Mouse (Mus musculus) brain, adult 2 months (tissue): ENCODE measurements around the gene Sys1.
A peak's percentile ranks its signal among the peaks of the same experiment; 100 is the strongest.

Experiments used
- DNase-seq: peaks from one replicate; pipeline ENCODE4 v3.0.0; 2011; ENCODE audit warnings: low read depth, low spot score

Sys1 gene

DNA sequence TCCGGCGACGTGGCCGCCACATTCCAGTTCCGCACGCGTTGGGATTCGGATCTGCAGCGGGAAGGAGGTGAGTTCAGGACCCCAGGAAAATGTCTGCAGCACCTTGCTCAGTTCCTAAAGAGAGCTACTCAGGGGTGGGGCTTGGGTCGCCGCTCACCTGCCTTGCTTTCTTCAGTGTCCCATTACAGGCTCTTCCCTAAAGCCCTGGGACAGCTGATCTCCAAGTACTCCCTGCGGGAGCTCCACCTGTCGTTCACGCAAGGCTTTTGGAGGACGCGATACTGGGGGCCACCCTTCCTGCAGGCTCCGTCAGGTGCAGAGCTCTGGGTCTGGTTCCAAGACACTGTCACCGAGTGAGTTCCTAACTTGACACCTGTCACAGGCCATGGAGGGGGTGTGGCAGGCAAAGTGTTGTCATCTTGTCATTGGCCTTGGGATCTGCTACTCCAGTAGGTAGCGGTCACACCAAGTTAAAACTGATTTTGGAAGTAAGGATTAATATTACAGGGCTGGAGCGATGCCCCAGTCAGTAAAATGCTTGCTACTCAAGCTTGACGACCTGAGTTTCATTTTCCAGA is 41.0 kb downstream of the Sys1 start:
- DNase-seq, result no peak

DNA sequence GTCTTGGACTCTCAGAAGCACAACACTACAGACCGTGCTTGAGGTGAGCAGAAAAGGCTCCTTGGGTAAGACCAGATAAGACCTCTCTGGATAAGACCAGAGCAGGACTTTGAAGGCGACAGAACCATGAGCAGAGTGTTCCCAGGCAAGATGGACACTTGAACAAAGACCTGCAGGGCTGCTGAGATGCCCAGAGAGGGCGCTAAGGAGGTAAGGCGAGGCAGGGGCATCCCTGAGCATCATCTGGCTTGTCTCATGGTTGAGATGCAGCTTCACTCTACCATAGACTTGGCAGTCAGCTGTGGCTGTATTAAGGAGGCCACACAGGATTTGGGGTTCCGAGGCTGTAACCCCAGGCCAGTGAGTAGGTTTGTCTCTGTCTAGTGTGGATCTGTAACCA is 42.6 kb downstream of the Sys1 start:
- DNase-seq, result no peak

- DNase-seq, result no peak
Measured at GRCm38 (mm10) chr2:164500511-164500910, 43.7 kb downstream of the Sys1 start.

GRCm38 (mm10) chr2:164504919-164505318 is 48.2 kb downstream of the Sys1 start:
- DNase-seq, result no peak

DNA sequence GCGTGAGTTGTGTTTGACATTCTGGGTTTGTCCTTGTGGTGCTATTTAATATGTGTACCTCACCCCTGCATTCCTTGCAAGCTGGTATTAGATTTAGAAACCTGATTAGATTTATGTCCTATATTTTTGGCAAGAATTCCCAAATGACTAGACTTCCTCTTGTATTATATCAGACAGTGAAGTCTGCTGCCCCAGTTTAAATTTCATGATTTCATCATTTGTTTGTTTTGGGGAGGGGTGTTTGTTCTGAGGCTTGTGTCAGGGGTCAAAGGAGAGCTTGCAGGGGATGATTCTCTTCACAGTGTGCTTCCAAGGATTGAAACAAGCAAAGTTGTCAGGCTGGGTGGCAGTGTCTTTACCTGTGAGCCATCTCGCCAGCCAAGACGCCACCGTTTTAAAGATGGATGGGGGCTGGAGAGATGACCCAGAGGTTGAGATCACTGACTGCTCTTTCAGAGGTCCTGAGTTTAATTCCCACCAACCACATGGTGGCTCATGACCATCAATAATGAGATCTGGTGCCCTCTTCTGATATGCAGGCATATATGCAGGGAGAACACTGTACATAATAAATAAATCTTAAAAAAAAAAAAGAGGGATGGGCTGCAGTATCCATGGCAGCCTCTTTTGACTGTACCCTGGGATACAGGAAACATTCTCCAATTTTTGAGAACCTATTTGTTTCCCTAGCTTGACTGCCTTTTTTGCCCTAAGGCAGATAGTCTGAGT is 49.0 kb downstream of the Sys1 start:
- DNase-seq, result no peak

GRCm38 (mm10) chr2:164507811-164508210 is 51.0 kb downstream of the Sys1 start:
- DNase-seq, result no peak

GRCm38 (mm10) chr2:164510621-164511190 is 53.9 kb downstream of the Sys1 start:
- no peak for DNase-seq

DNA sequence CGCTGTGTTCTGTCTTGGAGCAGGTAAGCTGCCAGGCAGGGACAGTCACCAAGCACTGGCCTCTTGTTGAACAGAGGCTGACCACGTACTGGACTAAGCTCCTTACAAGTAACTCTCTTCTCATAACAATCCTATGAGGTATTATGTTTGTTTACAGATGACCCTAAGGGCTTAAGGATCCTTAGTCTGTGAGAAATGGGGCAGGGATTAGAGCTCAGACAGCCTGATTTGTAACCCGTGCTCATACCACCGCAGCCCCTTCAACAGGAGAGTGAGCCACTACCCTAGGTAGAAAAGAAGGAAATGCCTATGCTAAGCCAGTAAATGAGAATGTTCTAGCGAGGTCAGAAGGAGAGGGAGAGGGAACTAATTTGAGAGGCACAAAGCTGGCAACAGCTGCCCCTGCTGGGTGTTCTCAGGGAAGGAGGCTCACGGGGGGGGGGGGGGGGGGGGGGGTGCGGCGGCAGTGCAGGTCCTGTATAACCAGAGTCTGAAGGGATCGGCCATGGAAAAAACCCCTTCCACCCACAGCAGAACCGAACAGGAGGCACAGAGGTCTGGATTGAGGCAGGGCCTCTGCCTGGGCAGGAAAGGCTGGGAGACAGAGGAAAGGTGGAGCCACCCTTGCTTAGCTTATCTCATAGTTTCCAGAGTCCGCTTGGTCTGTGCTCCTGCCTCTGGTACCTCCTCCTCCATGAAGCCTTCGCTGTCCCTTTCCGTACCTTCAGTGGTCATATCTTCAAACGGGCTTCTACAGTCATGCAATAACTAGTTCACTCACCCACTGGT is 55.6 kb downstream of the Sys1 start:
- no peak for DNase-seq

GRCm38 (mm10) chr2:164513389-164513788 is 56.6 kb downstream of the Sys1 start:
- DNase-seq, result no peak

DNA sequence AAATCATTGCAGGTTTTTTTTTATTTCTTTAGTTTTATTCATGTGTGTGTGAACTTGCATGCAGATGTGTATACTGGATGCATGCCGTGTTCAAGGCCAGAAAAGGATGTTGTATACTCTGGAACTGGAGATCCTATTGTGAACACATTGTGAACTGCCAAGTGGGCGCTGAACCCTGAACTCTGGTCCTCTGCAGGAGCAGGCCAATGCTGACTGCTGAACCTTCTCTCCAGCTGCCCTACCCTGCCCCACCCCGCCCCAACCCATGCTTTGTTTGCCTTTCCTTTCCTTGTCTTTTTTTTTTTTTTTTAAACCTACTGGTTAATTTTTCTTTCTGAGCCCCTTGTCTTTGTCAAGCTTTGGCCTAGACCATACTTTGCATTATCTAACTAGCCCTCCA is 58.2 kb downstream of the Sys1 start:
- no peak for DNase-seq

GRCm38 (mm10) chr2:164515897-164516296 is 59.1 kb downstream of the Sys1 start:
- peak; percentile 92 for DNase-seq

GRCm38 (mm10) chr2:164516592-164516991 is 59.8 kb downstream of the Sys1 start:
- no peak for DNase-seq

DNA sequence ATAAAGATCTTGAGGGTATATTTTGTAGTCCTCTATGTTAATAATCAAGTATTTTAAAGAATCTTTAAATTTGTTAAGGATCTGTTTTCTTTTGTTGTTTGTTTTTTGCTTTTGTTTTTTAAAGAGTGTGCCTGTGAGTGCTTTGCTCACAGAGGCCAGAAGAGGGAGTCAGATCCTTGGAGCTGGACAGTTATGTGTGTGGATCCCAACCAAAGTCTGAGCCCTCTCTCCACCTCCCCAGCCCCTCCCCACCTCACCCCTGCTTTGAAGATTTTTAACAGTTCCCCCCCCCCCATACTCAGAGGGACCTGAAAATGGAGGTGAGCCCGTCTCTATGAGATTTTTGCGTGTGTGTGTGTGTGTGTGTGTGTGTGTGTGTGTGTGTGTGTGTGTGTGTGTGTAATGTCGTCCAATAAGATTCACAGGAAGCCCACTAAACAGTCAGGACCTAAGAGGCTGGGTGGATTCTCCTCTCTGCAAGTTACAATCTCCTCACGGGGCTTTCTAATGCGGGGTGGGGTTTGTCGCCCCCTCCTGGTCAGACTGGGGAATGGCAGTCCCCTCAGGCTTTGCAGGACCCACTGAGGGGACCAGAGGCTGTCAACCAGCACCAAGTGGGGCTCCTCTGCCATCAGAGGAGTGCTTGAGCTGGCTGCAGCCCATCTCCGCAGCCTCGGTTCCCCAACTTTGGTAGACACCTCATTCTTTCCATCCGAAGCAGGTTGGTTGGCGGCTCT is 60.9 kb downstream of the Sys1 start:
- peak; percentile 61 for DNase-seq

DNA sequence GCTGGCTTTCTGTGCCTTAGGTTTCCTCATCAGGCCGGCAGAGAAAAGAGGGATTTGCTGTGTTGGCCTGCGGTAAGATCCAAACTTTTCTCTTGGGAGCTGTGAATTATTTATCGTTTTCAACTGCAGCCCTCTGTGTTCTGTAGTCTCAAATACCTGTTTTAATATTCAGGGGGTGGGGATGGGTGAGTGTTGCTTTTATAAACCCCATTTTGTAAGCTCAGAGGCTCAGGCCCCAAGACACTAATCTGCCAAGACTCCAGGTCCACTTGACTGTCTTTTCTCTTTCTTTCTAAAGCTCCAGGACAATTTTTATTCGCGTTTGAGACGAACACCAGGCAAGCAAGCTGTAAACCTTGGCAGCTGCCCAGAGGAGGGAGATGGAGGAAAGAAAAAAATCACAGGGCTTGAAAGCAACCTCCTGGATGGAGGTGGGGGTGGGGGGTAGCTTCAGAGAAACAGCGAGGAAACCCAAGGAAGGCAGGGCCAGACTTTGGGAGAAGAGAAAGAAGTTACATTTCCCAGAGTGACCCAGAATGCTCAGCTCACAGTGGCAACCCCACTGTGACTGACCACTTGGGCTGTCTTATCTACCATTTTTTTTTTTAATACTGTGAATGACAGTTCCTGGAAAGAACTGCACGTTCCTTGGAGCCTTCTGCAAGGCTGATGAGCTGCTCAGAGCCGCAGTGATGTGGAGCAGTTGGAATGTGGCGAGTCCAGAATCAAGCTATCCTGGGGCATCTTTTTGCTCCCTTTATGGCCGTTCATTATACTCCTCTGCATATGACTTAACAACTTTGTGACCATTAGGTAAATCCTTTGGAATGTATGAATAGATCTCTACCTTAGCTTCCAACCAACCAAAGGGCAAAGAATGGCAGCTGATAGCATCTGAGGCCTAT is 61.8 kb downstream of the Sys1 start:
- DNase-seq, result peak; percentile 40

DNA sequence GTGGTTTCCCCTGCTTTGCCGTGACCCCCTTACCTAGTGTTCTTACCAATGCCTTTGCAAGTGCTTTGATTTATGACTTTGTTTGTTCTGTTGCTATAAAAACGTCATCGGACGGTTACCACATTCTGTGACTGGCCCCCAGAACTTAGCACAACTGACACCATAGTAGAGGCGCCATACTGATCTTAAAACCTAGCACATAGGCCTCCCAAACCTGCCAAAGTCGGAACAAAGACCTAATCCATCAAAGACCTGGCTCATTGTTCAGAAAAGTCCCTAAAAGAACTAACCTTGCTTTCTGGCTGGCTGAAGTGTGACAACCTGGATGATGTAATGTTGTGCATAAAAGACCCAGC is 62.4 kb downstream of the Sys1 start:
- DNase-seq, result no peak

- peak; percentile 68 for DNase-seq
Measured at GRCm38 (mm10) chr2:164520782-164521181, 64.0 kb downstream of the Sys1 start.

DNA sequence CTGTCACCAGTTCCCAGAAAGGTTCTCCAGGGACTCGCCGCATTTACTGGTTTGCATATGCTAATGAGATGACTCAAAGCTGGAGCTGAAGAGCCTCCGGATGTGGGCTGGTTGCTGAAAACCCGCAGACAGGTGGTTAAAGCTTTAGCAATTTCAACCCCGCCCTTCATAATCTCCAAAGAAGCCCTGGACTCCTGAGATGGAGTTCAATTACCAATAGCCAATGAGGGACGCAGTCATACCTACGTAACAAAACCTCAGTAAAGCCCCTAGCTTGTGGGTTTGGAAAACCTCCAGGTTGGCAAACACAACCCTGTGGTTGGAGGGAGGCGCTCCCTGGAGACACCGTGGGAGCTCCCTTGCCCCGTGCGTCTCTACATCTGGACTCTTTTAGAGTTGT is 65.1 kb downstream of the Sys1 start:
- peak; percentile 63 for DNase-seq

DNA sequence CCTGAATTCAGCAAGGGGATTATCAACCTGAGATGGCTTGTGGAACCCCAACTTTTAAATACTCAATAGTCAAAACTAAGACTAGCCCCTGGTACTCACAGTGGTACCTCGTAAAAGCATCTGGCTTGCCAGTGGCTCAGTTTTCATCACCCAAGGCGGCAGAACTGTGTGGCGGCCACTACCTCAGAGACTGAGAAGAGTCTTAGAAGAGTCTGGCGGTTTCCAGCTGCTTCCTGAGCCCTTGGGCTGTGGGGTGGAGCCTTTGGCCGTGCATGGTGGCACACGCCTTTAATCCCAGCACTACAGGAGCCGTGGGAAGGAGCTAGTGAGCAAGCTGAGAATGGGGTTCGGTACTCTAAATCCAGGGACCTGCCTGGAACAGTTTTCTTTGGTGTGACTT is 65.5 kb downstream of the Sys1 start:
- DNase-seq, result no peak

GRCm38 (mm10) chr2:164523301-164523773 is 66.6 kb downstream of the Sys1 start:
- peak; percentile 31 for DNase-seq

DNA sequence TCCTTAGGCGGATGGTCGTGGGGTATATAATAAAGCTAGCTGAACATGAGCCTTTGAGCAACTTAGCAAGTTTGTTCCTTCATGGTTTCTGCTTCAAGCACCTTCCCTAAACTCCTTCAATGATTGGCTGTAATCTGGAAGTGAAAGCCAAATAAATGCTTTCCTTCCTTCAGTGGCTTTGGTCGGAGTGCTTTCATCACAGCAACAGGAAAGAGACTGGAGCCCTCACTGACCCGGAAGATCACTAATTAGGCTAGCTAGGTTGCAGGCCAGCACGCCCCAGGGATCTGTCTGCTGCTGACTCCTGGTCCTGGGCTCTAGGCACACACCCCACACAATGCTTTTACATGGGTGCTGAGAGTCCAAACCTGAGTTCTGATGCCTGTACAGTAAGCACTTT is 71.8 kb downstream of the Sys1 start:
- no peak for DNase-seq
